Mouse (Mus musculus) gastrocnemius, postnatal 14 days (tissue): Measurements from ENCODE around the gene Dmrt1. TPM values are rescaled to one million over a fixed set of nuclear protein-coding genes. Genes with fewer than 3 reads are reported as not detected.
A peak's percentile ranks its signal among the peaks of the same experiment; 100 is the strongest.

Experiments
- DNase-seq: peaks from one replicate; pipeline ENCODE4 v3.0.0; 2021; ENCODE audit warnings: mixed read lengths
- intact Hi-C: fragments of 180-260 bp; cut with DNase I; formaldehyde crosslinking; loops from one replicate; pipeline ENCODE4 v1.15.1; 2025; ENCODE audit warnings: low total_unique reads
- total RNA-seq, 2 experiments: library from RNA; stranded (reverse); gene quantifications; 2 replicates each; pipeline ENCODE4 v1.2.3; 2021

Dmrt1 gene
- total RNA-seq, 2 experiments from 2014 or later: not detected

- no peak for DNase-seq
- intact Hi-C loops: no loop called here
Measured at GRCm38 (mm10) chr19:25612806-25613295, 107.4 kb downstream of the Dmrt1 start.

DNA sequence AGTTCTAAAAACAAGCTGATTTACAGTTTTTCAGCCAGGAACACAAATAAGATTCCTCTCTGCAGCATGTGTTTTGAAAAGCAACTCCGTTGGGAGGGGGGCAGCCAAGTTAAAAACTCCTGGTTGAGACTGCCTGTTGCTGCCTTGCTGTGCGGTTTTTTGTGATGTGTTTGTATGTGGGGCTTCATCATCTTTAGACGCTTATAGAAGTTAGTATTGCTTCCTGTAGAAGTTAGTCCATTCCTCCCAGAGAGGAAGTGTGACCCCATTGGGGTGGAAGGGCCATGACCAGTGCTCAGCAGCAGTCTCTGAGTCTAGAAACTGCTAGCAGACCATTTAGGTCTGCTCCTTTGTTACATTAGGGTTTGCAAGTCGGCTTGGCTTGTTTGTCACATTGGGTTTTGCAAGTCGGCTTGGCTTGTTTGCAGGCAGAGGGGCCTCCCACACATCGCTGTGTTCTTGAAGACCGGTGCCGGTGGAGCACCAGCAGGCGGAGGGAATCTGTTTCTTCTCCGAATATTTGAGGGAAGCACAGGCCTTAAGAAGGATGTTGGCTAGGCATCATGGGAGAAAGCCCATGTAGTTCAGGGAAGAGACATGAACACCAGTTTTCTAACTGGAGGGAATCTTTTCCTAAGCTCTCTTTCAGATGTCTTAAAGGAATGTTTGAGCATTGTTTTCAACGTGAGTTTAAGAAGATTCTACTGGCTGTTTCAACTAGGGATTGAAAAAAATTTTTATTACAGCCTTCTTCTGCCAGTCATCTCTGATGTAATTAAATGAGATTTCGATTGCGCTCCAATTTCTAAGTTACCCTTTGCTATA, 108.3 kb downstream of the Dmrt1 start:
- intact Hi-C loops: no loop called here
- no peak for DNase-seq

DNA sequence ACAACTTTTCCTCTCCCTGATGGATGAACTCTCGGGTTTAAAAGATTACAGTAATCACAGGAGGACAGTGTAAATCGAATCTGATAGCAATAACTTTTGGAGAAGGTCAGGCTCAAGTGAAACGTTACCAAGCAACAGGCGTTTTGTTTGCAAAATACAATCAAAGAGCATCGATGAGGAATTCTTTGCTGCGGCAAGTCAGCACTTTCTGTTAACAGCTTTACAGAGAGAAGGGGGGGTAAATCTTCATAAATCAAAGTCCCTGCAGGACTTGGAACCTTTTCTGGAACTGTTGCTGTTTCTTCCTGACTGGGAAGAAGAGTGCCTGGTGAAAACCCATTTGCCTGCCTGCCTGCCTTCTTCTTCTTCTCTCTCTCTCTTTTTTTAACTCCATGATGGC, 110.5 kb downstream of the Dmrt1 start:
- intact Hi-C loops: no loop called here
- DNase-seq: no peak

DNA sequence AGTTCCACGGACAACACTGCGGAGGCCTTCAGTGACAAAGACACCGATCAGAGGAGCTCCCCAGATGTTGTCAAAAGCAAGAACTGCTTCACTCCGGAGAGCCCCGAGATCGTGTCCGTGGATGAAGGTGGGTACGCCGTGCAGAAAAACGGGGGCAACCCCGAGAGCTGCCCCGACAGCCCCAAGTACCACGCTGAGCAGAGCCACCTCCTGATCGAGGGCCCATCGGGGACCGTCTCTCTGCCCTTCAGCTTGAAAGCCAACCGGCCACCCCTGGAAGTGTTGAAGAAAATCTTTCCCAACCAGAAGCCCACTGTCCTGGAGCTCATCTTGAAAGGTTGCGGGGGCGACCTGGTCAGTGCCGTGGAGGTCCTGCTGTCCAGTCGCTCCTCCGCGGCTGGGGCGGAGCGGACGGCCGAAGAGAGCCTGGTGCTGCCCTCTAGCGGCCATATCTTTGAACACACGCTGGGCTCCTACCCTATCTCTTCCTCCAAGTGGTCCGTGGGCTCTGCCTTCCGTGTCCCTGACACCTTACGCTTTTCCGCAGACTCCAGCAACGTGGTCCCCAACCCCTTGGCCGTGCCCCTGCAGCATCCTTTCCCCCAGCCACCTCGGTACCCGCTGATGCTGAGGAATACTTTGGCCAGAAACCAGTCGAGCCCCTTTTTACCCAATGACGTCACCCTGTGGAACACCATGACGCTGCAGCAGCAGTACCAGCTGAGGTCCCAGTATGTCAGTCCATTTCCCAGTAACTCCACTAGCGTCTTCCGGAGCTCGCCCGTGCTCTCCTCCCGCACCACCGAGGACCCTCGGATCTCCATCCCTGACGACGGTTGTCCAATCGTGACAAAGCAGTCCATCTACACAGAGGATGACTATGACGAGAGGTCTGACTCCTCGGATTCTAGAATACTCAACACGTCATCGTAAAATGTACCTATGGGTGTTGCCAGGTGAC, 117.2 kb downstream of the Dmrt1 start:
- intact Hi-C loops: no loop called here
- peak; percentile 68 for DNase-seq

DNA sequence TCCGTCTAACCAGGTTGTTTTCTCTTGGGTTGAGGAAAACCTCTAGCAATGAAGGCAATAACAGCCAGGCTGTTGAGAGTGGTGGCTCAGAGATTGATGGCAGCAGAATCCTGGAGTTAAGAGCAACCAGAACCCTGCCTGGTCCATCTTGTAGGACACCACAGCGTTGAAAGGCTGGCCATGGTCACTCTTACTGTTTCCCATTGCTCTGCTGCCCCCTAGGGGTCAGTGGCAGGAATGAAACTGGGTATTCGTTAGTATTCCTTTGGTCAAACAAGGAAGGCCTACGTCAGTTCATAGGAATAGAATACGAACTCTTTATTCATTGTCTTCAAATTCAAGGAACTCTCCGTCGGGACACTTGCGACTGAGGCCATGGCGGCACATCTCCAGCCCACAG, 123.1 kb downstream of the Dmrt1 start:
- peak; percentile 65 for DNase-seq
- intact Hi-C loops: no loop called here

GRCm38 (mm10) chr19:25635119-25635518, 129.7 kb downstream of the Dmrt1 start:
- intact Hi-C loops: loop anchor here (2.0 kb wide), 1 partner anchor 90 kb away; no protein-coding TSS in a partner anchor
- DNase-seq: no peak

GRCm38 (mm10) chr19:25635622-25636244, 130.3 kb downstream of the Dmrt1 start:
- intact Hi-C loops: loop anchor here (2.0 kb wide), 1 partner anchor 91 kb away; no protein-coding TSS in a partner anchor
- peak; percentile 68 for DNase-seq

DNA sequence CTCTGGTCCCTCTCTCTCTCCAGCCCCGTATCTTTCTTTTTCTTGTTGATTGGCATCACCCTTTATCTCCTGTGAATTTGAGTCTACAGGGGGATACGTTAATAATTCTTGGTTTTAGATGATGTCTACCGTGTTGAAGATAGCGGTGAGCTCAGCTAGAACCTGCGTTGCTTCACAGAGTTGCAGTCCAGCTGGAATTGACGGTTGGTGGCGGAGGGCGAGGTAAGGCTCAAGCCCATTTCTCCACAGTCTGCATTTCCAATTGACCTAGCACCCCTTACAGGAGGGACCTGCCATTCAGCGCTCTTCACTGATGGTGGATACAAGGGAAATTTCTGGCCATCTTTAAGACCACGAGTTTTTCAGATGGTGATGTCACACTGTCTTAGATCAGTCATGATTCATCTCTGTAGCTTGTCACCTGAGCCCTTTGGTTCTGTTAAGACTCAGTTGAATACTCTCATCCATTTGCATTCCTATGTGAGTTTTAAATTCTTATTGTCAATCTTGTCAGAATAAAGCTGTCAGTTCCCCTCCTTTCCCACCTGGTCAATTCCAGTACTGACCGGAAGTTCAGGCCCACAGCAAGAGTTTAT, 133.4 kb downstream of the Dmrt1 start:
- DNase-seq: no peak
- intact Hi-C loops: no loop called here

- intact Hi-C loops: no loop called here
- DNase-seq: no peak
Measured at GRCm38 (mm10) chr19:25641786-25642185, 136.4 kb downstream of the Dmrt1 start.

DNA sequence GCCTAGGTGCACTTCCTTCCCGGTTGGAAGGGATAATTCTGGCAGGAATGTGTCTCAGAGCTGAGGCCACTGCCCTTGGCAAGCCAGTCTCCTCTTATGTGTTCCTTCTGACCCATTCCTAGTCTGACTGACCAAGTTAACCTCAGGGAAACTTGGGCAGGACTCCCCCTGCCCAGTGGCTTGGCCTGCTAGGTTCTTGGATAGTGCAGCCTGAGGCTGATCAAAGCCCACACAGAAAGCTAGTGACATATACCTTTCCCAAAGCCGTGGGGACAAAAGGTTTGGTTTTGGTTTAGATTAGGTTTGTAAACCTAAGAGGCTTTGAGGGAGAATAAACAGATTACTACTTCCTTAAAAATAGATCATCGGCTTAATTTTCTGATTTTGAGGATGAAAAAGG, 141.7 kb downstream of the Dmrt1 start:
- DNase-seq: no peak
- intact Hi-C loops: no loop called here

DNA sequence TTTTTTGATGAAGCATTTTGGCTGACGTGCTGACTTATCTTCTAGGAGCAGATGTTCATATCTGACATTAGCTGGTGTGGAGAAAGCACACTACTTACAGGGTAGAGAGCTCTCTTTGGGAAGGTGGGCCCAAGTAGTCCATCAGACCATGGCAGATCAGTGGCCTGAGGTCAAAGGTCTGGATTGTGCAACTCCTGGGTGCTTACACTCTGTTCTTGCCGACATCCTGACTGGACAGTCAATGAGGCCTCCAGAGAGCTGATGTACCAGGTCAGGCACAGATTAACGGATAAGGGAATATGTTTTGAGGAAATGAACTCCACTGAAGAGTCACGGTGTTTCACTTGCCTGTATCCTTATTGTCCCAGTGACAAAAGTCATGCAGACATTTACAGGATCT, 143.3 kb downstream of the Dmrt1 start:
- intact Hi-C loops: no loop called here
- DNase-seq: no peak

DNA sequence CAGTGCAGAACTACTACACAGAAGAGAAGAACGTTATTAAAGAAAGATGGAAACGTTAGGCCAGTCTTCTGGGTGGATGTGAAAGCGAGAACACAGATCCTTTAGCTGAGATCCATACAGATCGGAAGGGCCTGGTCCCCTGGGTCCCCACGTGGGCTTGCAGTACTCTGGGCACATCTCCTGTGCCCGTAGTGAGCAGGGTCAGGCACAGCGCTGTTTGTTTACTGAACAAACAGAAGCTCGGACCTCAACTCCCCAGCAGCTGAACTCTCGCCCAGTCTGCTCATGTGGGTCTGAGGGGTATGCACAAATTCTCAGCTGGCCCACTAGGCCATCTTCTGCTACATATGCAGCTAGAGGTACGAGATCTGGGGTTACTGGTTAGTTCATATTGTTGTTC, 145.1 kb downstream of the Dmrt1 start:
- DNase-seq: no peak
- intact Hi-C loops: no loop called here

DNA sequence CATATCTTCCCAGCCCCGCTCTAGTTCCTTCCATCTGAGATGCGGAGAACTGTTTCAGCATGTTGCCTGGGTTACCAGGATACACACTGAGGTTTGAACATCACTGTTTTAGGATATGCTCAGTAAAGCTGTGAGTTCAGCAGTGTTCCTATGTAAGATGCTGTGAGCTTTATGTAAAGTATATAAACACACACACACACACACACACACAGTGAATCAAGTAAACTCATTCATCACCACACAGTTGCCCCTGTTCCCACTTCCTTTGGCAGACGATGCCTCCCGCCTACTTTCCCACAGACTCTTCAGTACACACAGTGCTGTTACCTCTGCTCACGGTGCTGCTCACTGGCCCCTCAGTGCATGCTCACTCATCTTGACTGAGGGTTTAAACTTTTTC, 147.1 kb downstream of the Dmrt1 start:
- intact Hi-C loops: no loop called here
- DNase-seq: no peak

Other genes starting within 250 kb of the Dmrt1 start
- gene Dmrt3, start 104.7 kb downstream of the Dmrt1 start, total RNA-seq: not detected
- gene Dmrt2, start 166.8 kb downstream of the Dmrt1 start, total RNA-seq: 1 to 10 TPM; 3.9 to 5.1 TPM